Mouse (Mus musculus): ENCODE results near the gene Ssh2.

DNA sequence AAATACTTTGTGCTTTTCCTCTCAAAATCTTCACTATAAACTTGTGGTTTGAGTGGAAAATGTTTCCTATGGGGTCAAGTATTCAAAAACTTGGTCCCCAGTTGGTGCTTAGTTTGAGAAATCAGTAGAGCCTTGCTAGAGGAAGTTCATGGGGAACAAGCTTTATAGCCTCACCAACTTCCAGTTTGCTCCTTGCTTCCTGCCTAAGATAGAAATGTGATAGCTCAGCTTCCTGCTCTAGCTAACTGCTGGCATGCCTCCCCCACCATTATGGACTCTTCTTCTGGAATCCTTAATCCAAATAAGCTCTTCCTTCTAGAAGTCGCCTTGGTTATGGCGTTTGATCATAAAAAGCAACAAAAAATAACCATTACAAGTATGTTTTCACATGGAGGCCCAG lies 190.2 kb downstream of the Ssh2 start:
- TF ChIP-seq POLR2A (IDR thresholded peaks at IDR 0.05; ENCODE audit: insufficient read depth, low read depth, low read length) (no peak), CTCF (IDR thresholded peaks at IDR 0.05; ENCODE audit: insufficient read depth, low read depth, low read length) (no peak)
